Mouse (Mus musculus) heart, postnatal 0 days (tissue): ENCODE results near the gene Lrrc4. TPM values are rescaled to one million over a fixed set of nuclear protein-coding genes. Genes with fewer than 3 reads are reported as not detected.

Experiments
- ATAC-seq: fragments of 200-750 bp; cut with Nextera tagmentation; 2 replicates; pipeline ENCODE4 v1.8.0; 2017; ENCODE audit warnings: low read depth, moderate number of reproducible peaks, moderate library complexity; ENCODE audit not compliant: insufficient read depth
- DNase-seq: peaks from one replicate; pipeline ENCODE4 v3.0.0-alpha.2; 2016; ENCODE audit warnings: low spot score
- H3K27ac ChIP-seq: fragments of 300-500 bp; sonication (generic); 2 replicates; pipeline ENCODE4 v1.5.1; 2014; ENCODE audit warnings: low read depth, mild to moderate bottlenecking
- H3K27me3 ChIP-seq: fragments of 300-500 bp; sonication (generic); 2 replicates; pipeline ENCODE4 v1.6.1; 2014; ENCODE audit warnings: low read length, mixed read lengths; ENCODE audit not compliant: control insufficient read depth, insufficient read depth
- H3K36me3 ChIP-seq: fragments of 300-500 bp; sonication (generic); replicated peaks from 2 replicates; pipeline ENCODE4 v1.6.1; 2014; ENCODE audit warnings: low read length, mixed read lengths; ENCODE audit not compliant: control insufficient read depth, insufficient read depth
- H3K4me1 ChIP-seq: fragments of 300-500 bp; sonication (generic); 2 replicates; pipeline ENCODE4 v1.6.1; 2014; ENCODE audit warnings: antibody characterized with exemption; ENCODE audit not compliant: control insufficient read depth, insufficient read depth
- H3K4me2 ChIP-seq: fragments of 300-500 bp; sonication (generic); 2 replicates; pipeline ENCODE4 v1.6.1; 2014; ENCODE audit warnings: low read depth, mild to moderate bottlenecking, low read length, moderate library complexity
- H3K4me3 ChIP-seq: fragments of 300-500 bp; sonication (generic); 2 replicates; pipeline ENCODE4 v1.5.1; 2014; ENCODE audit warnings: low read depth, low read length
- H3K9ac ChIP-seq: fragments of 300-500 bp; sonication (generic); replicated peaks from 2 replicates; pipeline ENCODE4 v1.6.1; 2014; ENCODE audit warnings: low read depth, low read length, mixed read lengths
- H3K9me3 ChIP-seq: fragments of 300-500 bp; sonication (generic); replicated peaks from 2 replicates; pipeline ENCODE4 v1.6.1; 2016; ENCODE audit warnings: low read length; ENCODE audit not compliant: control insufficient read depth
- CTCF ChIP-seq: IDR thresholded peaks from 2 replicates; pipeline ENCODE4 v1.5.1; 2016; ENCODE audit warnings: antibody characterized with exemption, control low read depth, low read depth
- EP300 ChIP-seq: IDR thresholded peaks from 2 replicates; pipeline ENCODE4 v1.6.1; 2016; ENCODE audit warnings: antibody characterized with exemption, low read depth
- WGBS: fragments of 180-500 bp; shearing (Covaris S2); extraction: QIAGEN DNeasy Blood & Tissue Kit; methylation state at CpG from one replicate; pipeline ENCODE4 v1.1.7; 2014; 5-methylcytosine and 5-hydroxymethylcytosine counted together
- polyA plus RNA-seq: library from polyadenylated mRNA; unstranded; fragments of >200 nt; fragmentation: Nextera tagmentation; extraction: Ambion mirVana; gene quantifications from 2 replicates; pipeline ENCODE4 v1.2.1, GENCODE M21; 2015
- total RNA-seq: library from RNA; depleted of rRNA; stranded (reverse); fragments of >200 nt; gene quantifications from 2 replicates; pipeline ENCODE4 v1.2.3, GENCODE M21; 2014; ENCODE audit warnings: low replicate concordance

Lrrc4 gene
- total and polyA plus RNA-seq, 2 experiments from 2014 or later = 0.12 to 1.8 TPM

DNA sequence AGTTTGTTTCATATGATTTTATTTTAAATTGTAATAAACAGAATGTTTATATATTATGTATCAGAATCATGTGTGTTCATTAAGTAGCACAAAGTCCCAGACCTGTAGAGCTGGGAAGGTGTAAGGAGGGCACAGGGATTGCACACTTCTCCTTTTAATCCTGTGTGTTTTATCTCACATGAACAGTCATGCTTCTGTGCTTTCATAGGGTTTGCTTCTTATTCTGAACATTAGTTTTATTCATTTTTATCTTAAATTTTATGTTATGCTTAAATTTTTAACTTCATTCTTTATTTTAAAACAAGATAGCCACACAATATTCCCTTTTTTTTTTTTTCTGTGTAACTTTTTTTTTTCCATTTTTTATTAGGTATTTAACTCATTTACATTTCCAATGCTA is 186.3 kb downstream of the Lrrc4 start:
- H3K27ac ChIP-seq = no peak overlapping the region
- H3K36me3 ChIP-seq = no peaks in the 10 kb centered on the region
- H3K4me3 ChIP-seq = no peak overlapping the region
- no peaks in the 10 kb centered on the region for H3K27me3 ChIP-seq
- ATAC-seq = no peak
- no peak overlapping the region for H3K9ac ChIP-seq
- no peak for DNase-seq
- no peak overlapping the region for H3K4me2 ChIP-seq
- H3K9me3 ChIP-seq = no peaks in the 10 kb centered on the region
- TF ChIP-seq CTCF (no peak), EP300 (no peak)
- H3K4me1 ChIP-seq = no peaks in the 10 kb centered on the region

DNA sequence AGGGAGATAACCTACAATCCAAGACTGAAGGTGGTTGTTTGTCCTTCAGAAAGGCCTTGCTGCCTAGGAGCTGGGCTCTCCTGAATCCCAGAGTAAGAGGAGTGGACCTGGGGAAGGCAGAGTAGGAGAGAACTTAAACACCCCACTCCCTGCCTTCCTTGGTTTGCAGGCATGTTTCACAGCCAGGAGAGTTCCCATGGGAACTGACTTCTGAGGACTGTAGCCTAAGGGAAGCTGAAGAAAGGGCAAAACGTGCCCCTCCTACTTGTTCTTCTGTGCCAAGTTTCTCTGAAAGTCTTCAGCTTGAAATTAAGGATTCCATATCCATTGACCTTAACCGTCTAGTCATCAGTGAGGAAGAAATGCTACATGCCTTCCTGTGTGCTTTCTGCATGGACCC is 188.6 kb downstream of the Lrrc4 start:
- Histone ChIP-seq H3K9ac (no peak overlapping the region), H3K27me3 (no peaks in the 10 kb centered on the region), H3K9me3 (no peaks in the 10 kb centered on the region), H3K27ac (no peak overlapping the region), H3K4me2 (no peak overlapping the region), H3K4me1 (no peaks in the 10 kb centered on the region), H3K4me3 (no peak overlapping the region), H3K36me3 (no peaks in the 10 kb centered on the region)
- 45% methylated on average over 2 of the region's 2 CpGs for WGBS
- DNase-seq (no peak), ATAC-seq (no peak)
- no peak for TF ChIP-seq CTCF
- no peak for TF ChIP-seq EP300

DNA sequence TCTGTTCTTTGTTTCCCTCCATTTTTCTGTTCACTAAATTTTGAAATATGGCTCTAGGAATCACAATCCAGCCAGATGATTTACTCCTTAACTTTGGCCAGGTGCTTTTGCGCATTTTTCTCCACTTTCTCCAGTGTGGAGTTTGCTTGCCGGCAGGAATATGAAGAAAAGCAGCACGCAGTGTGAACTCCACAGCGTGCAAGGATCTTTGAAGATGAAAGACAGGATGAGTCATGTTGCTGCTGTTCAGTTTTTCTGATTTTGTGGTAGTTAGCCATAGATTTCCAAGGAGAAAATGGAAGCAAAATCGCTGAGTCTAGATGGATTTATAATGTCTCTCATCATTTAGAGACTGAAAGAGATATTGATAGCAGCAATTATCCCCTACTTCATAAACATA is 191.5 kb downstream of the Lrrc4 start:
- H3K4me1 ChIP-seq = peaks cover 16% of the 10 kb centered on the region
- 94% methylated on average over 5 of the region's 5 CpGs for WGBS
- ATAC-seq (no peak), DNase-seq (no peak)
- no peaks in the 10 kb centered on the region for H3K36me3 ChIP-seq
- no peaks in the 10 kb centered on the region for H3K9me3 ChIP-seq
- H3K4me3 ChIP-seq = no peak overlapping the region
- no peak overlapping the region for H3K4me2 ChIP-seq
- H3K27me3 ChIP-seq = no peaks in the 10 kb centered on the region
- no peak for TF ChIP-seq EP300
- H3K27ac ChIP-seq = no peak overlapping the region
- H3K9ac ChIP-seq = no peak overlapping the region

- no peak for TF ChIP-seq CTCF
- TF ChIP-seq EP300 = no peak
- Histone ChIP-seq H3K4me3 (no peak overlapping the region), H3K27ac (no peak overlapping the region), H3K27me3 (no peaks in the 10 kb centered on the region), H3K4me1 (peaks cover 32% of the 10 kb centered on the region), H3K36me3 (no peaks in the 10 kb centered on the region), H3K9me3 (no peaks in the 10 kb centered on the region), H3K4me2 (no peak overlapping the region), H3K9ac (no peak overlapping the region)
- WGBS = 73% methylated on average over 6 of the region's 6 CpGs
- DNase-seq (no peak), ATAC-seq (no peak)
These were observed 195.8 kb downstream of the Lrrc4 start for GRCm38 (mm10) chr6:28635531-28636348.

DNA sequence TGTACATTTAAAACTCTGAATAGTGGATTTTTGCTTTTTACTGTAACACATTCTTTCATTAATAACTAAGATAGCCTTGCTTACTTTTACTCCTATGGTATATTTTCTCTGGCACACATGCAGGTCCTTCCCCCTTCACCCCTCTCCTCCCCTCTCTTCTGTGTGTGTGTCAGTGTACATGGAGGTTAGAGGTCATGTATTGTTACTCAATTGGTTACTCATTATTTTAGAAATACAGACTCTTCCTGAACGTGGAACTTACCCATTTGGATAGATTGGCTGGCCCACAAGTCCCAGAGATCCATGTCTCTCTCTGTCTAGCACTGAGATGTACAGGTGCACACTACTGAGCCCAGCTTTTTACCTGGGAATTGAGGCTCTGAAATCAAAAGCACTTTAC is 196.5 kb downstream of the Lrrc4 start:
- H3K36me3 ChIP-seq = no peaks in the 10 kb centered on the region
- no peak for DNase-seq
- WGBS = 58% methylated on average over 1 of the region's 1 CpGs
- H3K4me3 ChIP-seq = no peak overlapping the region
- peaks cover 34% of the 10 kb centered on the region for H3K4me1 ChIP-seq
- ATAC-seq = no peak
- TF ChIP-seq EP300 (no peak), CTCF (no peak)
- no peak overlapping the region for H3K9ac ChIP-seq
- no peak overlapping the region for H3K27ac ChIP-seq
- H3K27me3 ChIP-seq = no peaks in the 10 kb centered on the region
- H3K9me3 ChIP-seq = no peaks in the 10 kb centered on the region
- no peak overlapping the region for H3K4me2 ChIP-seq

DNA sequence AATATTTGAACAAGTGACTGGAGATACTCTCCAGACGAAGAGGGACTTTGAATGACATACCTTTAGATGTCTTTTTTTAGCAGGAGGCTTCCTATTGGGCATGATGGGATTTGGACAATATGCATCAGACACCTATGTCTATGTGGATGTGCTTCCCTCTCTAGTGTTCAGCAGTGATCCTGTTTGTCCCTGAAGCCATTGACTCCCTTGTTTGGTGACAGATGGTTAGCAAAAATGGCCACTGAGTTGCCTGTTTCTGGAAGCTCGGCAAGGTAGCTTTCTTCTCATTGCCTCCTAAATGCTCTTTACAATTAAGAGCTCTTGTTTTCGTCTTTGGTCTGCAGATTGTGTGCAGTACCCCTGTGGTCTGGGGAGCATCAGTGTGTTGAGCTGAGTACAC is 197.9 kb downstream of the Lrrc4 start:
- no peaks in the 10 kb centered on the region for H3K27me3 ChIP-seq
- H3K4me1 ChIP-seq = peaks cover 34% of the 10 kb centered on the region
- TF ChIP-seq EP300 (no peak), CTCF (no peak)
- ATAC-seq = no peak
- no peak overlapping the region for H3K4me2 ChIP-seq
- no peak overlapping the region for H3K4me3 ChIP-seq
- WGBS = 63% methylated on average over 3 of the region's 3 CpGs
- no peaks in the 10 kb centered on the region for H3K36me3 ChIP-seq
- no peaks in the 10 kb centered on the region for H3K9me3 ChIP-seq
- DNase-seq = no peak
- H3K9ac ChIP-seq = no peak overlapping the region
- no peak overlapping the region for H3K27ac ChIP-seq
